Comparison of ENCODE assay signal across 10 mouse cellular contexts in the genomic region with DNA sequence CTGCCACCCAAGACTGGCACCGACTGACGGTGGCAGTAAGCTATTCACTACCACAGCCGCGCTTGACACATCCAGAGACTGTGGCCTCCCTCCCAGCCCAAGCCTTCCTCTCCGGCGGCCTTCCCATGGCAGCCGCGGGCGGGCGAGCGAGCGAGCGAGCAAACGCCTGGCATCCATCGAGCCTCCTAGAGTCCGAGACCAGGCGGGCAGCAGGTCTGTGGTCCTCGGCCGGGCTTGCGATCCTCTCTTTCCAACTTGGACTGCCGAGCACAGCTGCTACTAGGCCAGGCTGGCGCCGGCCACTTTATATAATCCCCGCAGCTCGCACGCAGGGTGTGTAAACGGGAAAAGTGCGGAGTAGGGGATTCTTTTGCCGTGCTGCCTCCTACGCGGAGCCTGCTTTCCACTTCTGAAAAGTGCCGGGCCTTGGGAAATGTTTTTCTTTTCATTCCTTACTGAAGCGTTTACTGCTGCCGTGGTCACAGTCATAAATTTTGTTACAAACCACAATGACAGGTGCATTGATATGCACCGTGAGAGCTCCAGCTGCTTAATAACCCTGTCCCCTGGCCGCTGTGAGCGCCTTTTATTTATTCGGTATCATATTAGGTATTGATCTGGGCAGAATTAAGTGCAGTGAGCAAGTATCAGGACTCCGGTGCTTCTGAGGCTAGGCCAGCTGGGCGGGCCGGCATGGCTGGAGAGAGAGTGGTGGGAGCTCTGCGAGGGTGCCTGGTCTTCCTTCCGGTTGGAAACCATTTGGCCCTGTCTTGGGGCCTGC. TPM values are rescaled to one million over a fixed set of nuclear protein-coding genes. Genes with fewer than 3 reads are reported as not detected.
A peak's percentile ranks its signal among the peaks of the same experiment; 100 is the strongest.
DNase-seq lines count a peak whose midpoint lies in the region; TF ChIP-seq lines count a peak whose summit lies in the region.
"Had no signal": no experiment of that assay in that cellular context is flagged by ENCODE, and none has a peak within 500 bp of the region (broad histone marks: within the 10 kb centered on the region; RNA-seq: fewer than 3 reads in every experiment).

No protein-coding gene starts in this region.

- no peak for TF ChIP-seq CTCF in heart, adult 2 months (IDR thresholded peaks at IDR 0.05)
- no peak for TF ChIP-seq CTCF in testis, adult 2 months (IDR thresholded peaks at IDR 0.05; ENCODE audit: control insufficient read depth, insufficient read depth, insufficient replicate concordance, low read depth, low read length)

- no peak for DNase-seq in heart, embryonic 10.5 days (ENCODE audit: low spot score)
- DNase-seq in heart, adult 2 months, result no peak
- no peak for DNase-seq in testis, postnatal 14 days (ENCODE audit: low spot score)
- peak; percentile 64 for DNase-seq in kidney, postnatal 10 days
- DNase-seq in cerebellum, postnatal 14 days, result no peak
- no peak for DNase-seq in thymus, postnatal 25 days
- DNase-seq in spleen, postnatal 10 days (ENCODE audit: low spot score in 2 of 2), result no peak
- DNase-seq: lung, adult 2 months had no signal

- H3K36me3 ChIP-seq in heart, embryonic 10.5 days, result no peaks in the 10 kb centered on the region
- no peaks in the 10 kb centered on the region for H3K36me3 ChIP-seq in heart, adult 2 months (ENCODE audit: control insufficient read depth, insufficient read depth, low read length)
- no peaks in the 10 kb centered on the region for H3K36me3 ChIP-seq in testis, adult 2 months (ENCODE audit: control insufficient read depth, insufficient read depth, low read length)

- intact Hi-C loops in heart, adult 2 months (cut with DNase I), result no loop called here

- H3K27me3 ChIP-seq in heart, embryonic 10.5 days (ENCODE audit: insufficient read depth, poor library complexity, severe bottlenecking), result peaks cover 100% of the 10 kb centered on the region
- peaks cover 30% of the 10 kb centered on the region for H3K27me3 ChIP-seq in heart, adult 2 months (ENCODE audit: control insufficient read depth, insufficient read depth, low read length)
- peaks cover 2% of the 10 kb centered on the region for H3K27me3 ChIP-seq in testis, adult 2 months (ENCODE audit: control insufficient read depth, insufficient read depth, low read length)

- no peak for TF ChIP-seq EP300 in heart, adult 2 months (IDR thresholded peaks at IDR 0.05; ENCODE audit: insufficient read depth, low read depth, low read length)

- 0 out of 2 replicates have a peak overlapping the region, but pooled peaks have one; percentile 2 for H3K27ac ChIP-seq in heart, embryonic 10.5 days
- no peak overlapping the region for H3K27ac ChIP-seq in heart, adult 2 months
- H3K27ac ChIP-seq in testis, adult 2 months (ENCODE audit: control insufficient read depth, insufficient read depth, low read depth, low read length), result no peak overlapping the region

- TF ChIP-seq POLR2A in heart, adult 2 months (IDR thresholded peaks at IDR 0.05; ENCODE audit: insufficient read depth, low read depth, low read length), result no peak
- no peak for TF ChIP-seq POLR2A in testis, adult 2 months (IDR thresholded peaks at IDR 0.05; ENCODE audit: control insufficient read depth, low read depth, low read length)

- H3K79me2 ChIP-seq in heart, adult 2 months (replicated peaks; ENCODE audit: control insufficient read depth, insufficient read depth, low read length), result no peaks in the 10 kb centered on the region

- H3K9ac ChIP-seq in heart, adult 2 months (ENCODE audit: low read depth, low read length), result no peak overlapping the region

- peaks cover 21% of the 10 kb centered on the region for H3K4me1 ChIP-seq in heart, embryonic 10.5 days
- H3K4me1 ChIP-seq in heart, adult 2 months (ENCODE audit: control insufficient read depth, insufficient read depth, low read length), result no peaks in the 10 kb centered on the region
- H3K4me1 ChIP-seq in testis, adult 2 months (ENCODE audit: control insufficient read depth, insufficient read depth, low read length), result peaks cover 5% of the 10 kb centered on the region; the same call in 1 of the 2 replicates

- H3K4me3 ChIP-seq in heart, embryonic 10.5 days, result peak overlapping the region; percentile 33; the same call in 1 of the 2 replicates
- no peak overlapping the region for H3K4me3 ChIP-seq in heart, adult 2 months
- peak overlapping the region; percentile 6; the same call in 1 of the 2 replicates for H3K4me3 ChIP-seq in testis, adult 2 months (ENCODE audit: control insufficient read depth, low read depth, low read length)

- no peaks in the 10 kb centered on the region for H3K9me3 ChIP-seq in heart, embryonic 10.5 days

- WGBS in heart, embryonic 10.5 days, result 2% methylated on average over 43 of the region's 43 CpGs
- WGBS in heart, adult 2 months, result 7% methylated on average over 43 of the region's 43 CpGs

RNA-seq across cellular contexts. Expression of gene Gm28230, which starts 14.0 kb away (rescaled TPM):
- 0.07 and 0.35 TPM in 2 replicates for polyA plus RNA-seq in heart, embryonic 10.5 days (2016; fragmentation: Nextera tagmentation; extraction: Ambion mirVana)
- under 1 TPM in 1 of 2 experiments, not detected in 1; 0.14 TPM for total RNA-seq in heart, adult 2 months (2021)
- polyA plus RNA-seq in heart, adult 2 months (2012; rRNA removed), result 0.04 and 0.20 TPM in 2 replicates
- 0.46 and 1.2 TPM in 2 replicates for polyA plus RNA-seq in testis, adult 2 months (2012; rRNA removed)
- total RNA-seq: hematopoietic stem cell, adult 5-6 weeks had no signal

RNA-seq across cellular contexts. Expression of gene Hoxd1, which starts 22.3 kb away (rescaled TPM):
- polyA plus RNA-seq in heart, embryonic 10.5 days (2016; fragmentation: Nextera tagmentation; extraction: Ambion mirVana), result 0.22 and 0.49 TPM in 2 replicates
- not detected for total RNA-seq in heart, adult 2 months (2021)
- not detected in 2 replicates for polyA plus RNA-seq in heart, adult 2 months (2012; rRNA removed)
- not detected in 2 replicates for polyA plus RNA-seq in testis, adult 2 months (2012; rRNA removed)
- total RNA-seq: hematopoietic stem cell, adult 5-6 weeks had no signal
- polyA plus RNA-seq: lung, adult 2 months had no signal

RNA-seq across cellular contexts. Expression of gene Hoxd4, which starts 28.8 kb away (rescaled TPM):
- 0.29 TPM in 1 of 2 replicates, not detected in the other for polyA plus RNA-seq in heart, embryonic 10.5 days (2016; fragmentation: Nextera tagmentation; extraction: Ambion mirVana)
- under 1 TPM; 0.21 to 0.45 TPM for total RNA-seq in heart, adult 2 months (2021)
- 0.53 and 1.0 TPM in 2 replicates for polyA plus RNA-seq in heart, adult 2 months (2012; rRNA removed)
- polyA plus RNA-seq in testis, adult 2 months (2012; rRNA removed), result 3.3 and 5.3 TPM in 2 replicates
- total RNA-seq: hematopoietic stem cell, adult 5-6 weeks had no signal

RNA-seq across cellular contexts. Expression of gene Hoxd3, which starts 28.8 kb away (rescaled TPM):
- polyA plus RNA-seq in heart, embryonic 10.5 days (2016; fragmentation: Nextera tagmentation; extraction: Ambion mirVana), result 0.73 and 2.9 TPM in 2 replicates
- not detected for total RNA-seq in heart, adult 2 months (2021)
- 0.06 TPM in 1 of 2 replicates, not detected in the other for polyA plus RNA-seq in heart, adult 2 months (2012; rRNA removed)
- polyA plus RNA-seq in testis, adult 2 months (2012; rRNA removed), result 0.48 and 1.4 TPM in 2 replicates
- total RNA-seq: hematopoietic stem cell, adult 5-6 weeks had no signal

RNA-seq across cellular contexts. Expression of gene Hoxd8, which starts 36.1 kb away (rescaled TPM):
- polyA plus RNA-seq in heart, embryonic 10.5 days (2016; fragmentation: Nextera tagmentation; extraction: Ambion mirVana), result 0.09 and 1.3 TPM in 2 replicates
- total RNA-seq in heart, adult 2 months (2021), result 1 to 10 TPM in 1 of 2 experiments, under 1 TPM in 1; 0.61 to 1.0 TPM
- 0.59 and 0.61 TPM in 2 replicates for polyA plus RNA-seq in heart, adult 2 months (2012; rRNA removed)
- polyA plus RNA-seq in testis, adult 2 months (2012; rRNA removed), result 23.1 and 23.6 TPM in 2 replicates
- total RNA-seq: hematopoietic stem cell, adult 5-6 weeks had no signal
